Mouse (Mus musculus) heart, embryonic 14.5 days (tissue): Measurements from ENCODE around the gene Zbtb22. TPM values are rescaled to one million over a fixed set of nuclear protein-coding genes. Genes with fewer than 3 reads are reported as not detected.

Experiments used
- ATAC-seq: fragments of 200-750 bp; cut with Nextera tagmentation; 2 replicates; pipeline ENCODE4 v1.8.0; 2017; ENCODE audit warnings: low read depth, moderate TSS enrichment; ENCODE audit not compliant: insufficient number of reproducible peaks, insufficient read depth, low FRiP score
- H3K27ac ChIP-seq, 2 experiments: fragments of 200-500 bp in 1 of 2; fragments of 300-500 bp in 1 of 2; sonication (generic) in 1 of 2; replicated peaks in 1 of 2; 2 replicates each; pipeline ENCODE4 v1.5.1; 2012 to 2014; ENCODE audit warnings: low read depth in 2 of 2, low read length in 2 of 2, control low read depth in 1 of 2, mild to moderate bottlenecking in 1 of 2, mixed read lengths in 1 of 2; ENCODE audit not compliant: control insufficient read depth in 1 of 2, insufficient read depth in 1 of 2
- H3K27me3 ChIP-seq: fragments of 300-500 bp; sonication (generic); 2 replicates; pipeline ENCODE4 v1.6.1; 2014; ENCODE audit warnings: mild to moderate bottlenecking, low read length, control low read depth; ENCODE audit not compliant: control insufficient read depth, insufficient read depth
- H3K36me3 ChIP-seq: fragments of 300-500 bp; sonication (generic); 2 replicates; pipeline ENCODE4 v1.6.1; 2014; ENCODE audit warnings: mild to moderate bottlenecking, control low read depth, low read length, mixed read lengths; ENCODE audit not compliant: control insufficient read depth, insufficient read depth
- H3K4me1 ChIP-seq, 2 experiments: fragments of 200-500 bp in 1 of 2; fragments of 300-500 bp in 1 of 2; sonication (generic) in 1 of 2; 2 replicates each; pipeline ENCODE4 v1.6.1; 2012 to 2014; ENCODE audit warnings: low read length in 2 of 2, control low read depth in 1 of 2, mixed read lengths in 1 of 2; ENCODE audit not compliant: control insufficient read depth in 2 of 2, insufficient read depth in 2 of 2
- H3K4me2 ChIP-seq: fragments of 300-500 bp; sonication (generic); 2 replicates; pipeline ENCODE4 v1.6.1; 2014; ENCODE audit warnings: mild to moderate bottlenecking, low read length
- H3K4me3 ChIP-seq, 2 experiments: fragments of 200-500 bp in 1 of 2; fragments of 300-500 bp in 1 of 2; sonication (generic) in 1 of 2; 2 replicates each; pipeline ENCODE4 v1.5.1; 2012 to 2014; ENCODE audit warnings: low read length in 2 of 2, mild to moderate bottlenecking in 2 of 2, control low read depth in 1 of 2, low read depth in 1 of 2, moderate library complexity in 1 of 2; ENCODE audit not compliant: control insufficient read depth in 1 of 2, insufficient read depth in 1 of 2
- H3K9ac ChIP-seq: fragments of 300-500 bp; sonication (generic); 2 replicates; pipeline ENCODE4 v1.6.1; 2014; ENCODE audit warnings: mild to moderate bottlenecking, low read length
- H3K9me3 ChIP-seq: fragments of 300-500 bp; sonication (generic); 2 replicates; pipeline ENCODE4 v1.6.1; 2016; ENCODE audit warnings: low read length, control low read depth; ENCODE audit not compliant: control insufficient read depth
- WGBS: fragments of 180-500 bp; shearing (Covaris S2); extraction: QIAGEN DNeasy Blood & Tissue Kit; methylation state at CpG from one replicate; pipeline ENCODE4 v1.1.7; 2014; 5-methylcytosine and 5-hydroxymethylcytosine counted together
- polyA plus RNA-seq: library from polyadenylated mRNA; unstranded; fragments of >200 nt; fragmentation: Nextera tagmentation; extraction: Ambion mirVana; gene quantifications from 2 replicates; pipeline ENCODE4 v1.2.1, GENCODE M21; 2014

Zbtb22 gene
- polyA plus RNA-seq, 1 experiment from 2014 or later, result 8.9 TPM

GRCm38 (mm10) chr17:33911052-33911812, 4.5 kb upstream of the Zbtb22 start:
- H3K4me1 ChIP-seq, result peaks cover 7 to 19% of the 10 kb centered on the region in 2 experiments; a peak in 2 of 4 replicates
- H3K27ac ChIP-seq, result no peak overlapping the region
- ATAC-seq, result no peak
- H3K36me3 ChIP-seq, result peaks cover 47% of the 10 kb centered on the region
- H3K27me3 ChIP-seq, result no peaks in the 10 kb centered on the region
- no peaks in the 10 kb centered on the region for H3K9me3 ChIP-seq
- no peak overlapping the region for H3K4me3 ChIP-seq
- 89% methylated on average over 31 of the region's 31 CpGs for WGBS
- H3K9ac ChIP-seq, result no peak overlapping the region
- H3K4me2 ChIP-seq, result no peak overlapping the region

GRCm38 (mm10) chr17:33911813-33912414, 3.8 kb upstream of the Zbtb22 start:
- Histone ChIP-seq H3K27ac (no peak overlapping the region), H3K4me3 (no peak overlapping the region), H3K36me3 (peaks cover 47% of the 10 kb centered on the region), H3K4me1 (peaks cover 9 to 23% of the 10 kb centered on the region in 2 experiments; a peak in 3 of 4 replicates), H3K4me2 (no peak overlapping the region), H3K9ac (no peak overlapping the region), H3K27me3 (no peaks in the 10 kb centered on the region), H3K9me3 (no peaks in the 10 kb centered on the region)
- no peak for ATAC-seq
- 89% methylated on average over 28 of the region's 28 CpGs for WGBS

GRCm38 (mm10) chr17:33913264-33913663, 2.4 kb upstream of the Zbtb22 start:
- H3K9me3 ChIP-seq, result no peaks in the 10 kb centered on the region
- H3K36me3 ChIP-seq, result peaks cover 57% of the 10 kb centered on the region
- H3K9ac ChIP-seq, result no peak overlapping the region
- no peak overlapping the region for H3K4me2 ChIP-seq
- WGBS, result 88% methylated on average over 10 of the region's 10 CpGs
- ATAC-seq, result no peak
- H3K27ac ChIP-seq, result no peak overlapping the region
- no peak overlapping the region for H3K4me3 ChIP-seq
- peaks cover 11 to 21% of the 10 kb centered on the region in 2 experiments; a peak in 3 of 4 replicates for H3K4me1 ChIP-seq
- H3K27me3 ChIP-seq, result no peaks in the 10 kb centered on the region

GRCm38 (mm10) chr17:33913905-33914304, 1.8 kb upstream of the Zbtb22 start:
- Histone ChIP-seq H3K36me3 (peaks cover 60% of the 10 kb centered on the region), H3K4me1 (peaks cover 14 to 27% of the 10 kb centered on the region in 2 experiments), H3K9me3 (no peaks in the 10 kb centered on the region), H3K4me3 (no peak overlapping the region), H3K27ac (no peak overlapping the region), H3K27me3 (no peaks in the 10 kb centered on the region), H3K9ac (no peak overlapping the region), H3K4me2 (no peak overlapping the region)
- no peak for ATAC-seq
- WGBS, result 94% methylated on average over 8 of the region's 8 CpGs

GRCm38 (mm10) chr17:33914969-33915391, 724 bp upstream of the Zbtb22 start:
- ATAC-seq, result no peak
- Histone ChIP-seq H3K4me1 (peaks cover 18 to 29% of the 10 kb centered on the region in 2 experiments), H3K36me3 (peaks cover 60% of the 10 kb centered on the region), H3K9ac (no peak overlapping the region; the same call in 1 of the 2 replicates), H3K27me3 (no peaks in the 10 kb centered on the region), H3K4me2 (peak overlapping the region; percentile 57), H3K4me3 (no peak overlapping the region), H3K9me3 (no peaks in the 10 kb centered on the region), H3K27ac (no peak overlapping the region)
- WGBS, result 70% methylated on average over 13 of the region's 13 CpGs

GRCm38 (mm10) chr17:33916294-33916693, 590 bp downstream of the Zbtb22 start:
- H3K27ac ChIP-seq, result peak overlapping the region in 1 of 2 experiments; percentile 83; a peak in 2 of 4 replicates
- peaks cover 50% of the 10 kb centered on the region for H3K36me3 ChIP-seq
- WGBS, result under 1% methylated on average over 14 of the region's 20 CpGs
- H3K4me1 ChIP-seq, result peaks cover 13 to 23% of the 10 kb centered on the region in 2 experiments
- H3K27me3 ChIP-seq, result no peaks in the 10 kb centered on the region
- peak overlapping the region; percentile 75 for H3K4me2 ChIP-seq
- peak; percentile 18 for ATAC-seq
- no peaks in the 10 kb centered on the region for H3K9me3 ChIP-seq
- peak overlapping the region; percentile 75 for H3K9ac ChIP-seq
- peak overlapping the region; percentile 63 to 66 for H3K4me3 ChIP-seq

- Histone ChIP-seq H3K9ac (peak overlapping the region; percentile 75), H3K9me3 (no peaks in the 10 kb centered on the region), H3K4me3 (peak overlapping the region; percentile 63 to 66), H3K27me3 (no peaks in the 10 kb centered on the region), H3K27ac (no peak overlapping the region), H3K4me1 (peaks cover 13 to 23% of the 10 kb centered on the region in 2 experiments), H3K4me2 (peak overlapping the region; percentile 75), H3K36me3 (peaks cover 43% of the 10 kb centered on the region)
- 66% methylated on average over 31 of the region's 31 CpGs for WGBS
- no peak for ATAC-seq
Measured at GRCm38 (mm10) chr17:33916847-33917655, 1.3 kb downstream of the Zbtb22 start.
